In genomic region chr6:52024730-52025129, GRCm38 (mm10) we compare ENCODE assay signal across 26 mouse cellular contexts. TPM values are rescaled to one million over a fixed set of nuclear protein-coding genes. Genes with fewer than 3 reads are reported as not detected.
DNase-seq lines count a peak whose midpoint lies in the region; ATAC-seq and TF ChIP-seq lines count a peak whose summit lies in the region.
"Had no signal": no experiment of that assay in that cellular context is flagged by ENCODE, and none has a peak within 500 bp of the region (broad histone marks: within the 10 kb centered on the region; RNA-seq: fewer than 3 reads in every experiment).

No protein-coding gene starts in this region.

- no peak overlapping the region for H3K4me3 ChIP-seq in G1E (ENCODE audit: low read depth, low read length)
- H3K4me3 ChIP-seq: embryonic facial prominence, embryonic 12.5 days; embryonic facial prominence, embryonic 15.5 days; heart, adult 2 months; heart, embryonic 10.5 days; heart, embryonic 13.5 days had no signal

- H3K9me3 ChIP-seq in G1E (replicated peaks): no peaks in the 10 kb centered on the region
- H3K9me3 ChIP-seq: embryonic facial prominence, embryonic 12.5 days; embryonic facial prominence, embryonic 15.5 days; heart, embryonic 10.5 days had no signal

- no peak for TF ChIP-seq CTCF in G1E (IDR thresholded peaks at IDR 0.05; ENCODE audit: low read depth, low read length)

- peaks cover 2% of the 10 kb centered on the region for H3K4me1 ChIP-seq in G1E (ENCODE audit: insufficient read depth, low read depth, low read length)
- H3K4me1 ChIP-seq: embryonic facial prominence, embryonic 15.5 days had no signal

- DNase-seq in 416B (ENCODE audit: low read depth) (peak; percentile 81), G1E (ENCODE audit: low spot score) (no peak)
- no peak for DNase-seq in testis, postnatal 10 days (ENCODE audit: low spot score)
- no peak for DNase-seq in gastrocnemius, postnatal 25 days
- no peak for DNase-seq in B cell, adult 2 months
- DNase-seq: adrenal gland, postnatal 10 days; adrenal gland, postnatal 36 days; cerebellum, adult 18-20 months; cerebellum, adult 9-11 months; cerebellum, postnatal 25 days; forebrain, postnatal 0 days; gastrocnemius, postnatal 36 days; heart, adult 2 months; heart, postnatal 14 days; heart, postnatal 4 days had no signal

- H3K36me3 ChIP-seq in G1E (replicated peaks): no peaks in the 10 kb centered on the region
- H3K36me3 ChIP-seq: embryonic facial prominence, embryonic 12.5 days; embryonic facial prominence, embryonic 15.5 days; heart, embryonic 10.5 days; heart, embryonic 13.5 days had no signal

- ATAC-seq in G1E (ENCODE audit: extremely low read depth, insufficient number of reproducible peaks, low FRiP score, poor library complexity, severe bottlenecking): peak; percentile 60
- ATAC-seq in common myeloid progenitor, adult 5-6 weeks (replicated peaks; ENCODE audit: low read depth, poor library complexity, severe bottlenecking): peak; percentile 73
- ATAC-seq: forebrain, embryonic 14.5 days; forebrain, postnatal 0 days; hindbrain, postnatal 0 days; inflammation-experienced regulatory T-cells, adult 6 months; intestine, embryonic 16.5 days; Patski had no signal

- peaks cover 5% of the 10 kb centered on the region; the same call in 1 of the 2 replicates for H3K27me3 ChIP-seq in G1E (ENCODE audit: insufficient read depth, low read length)
- H3K27me3 ChIP-seq: CH12.LX; embryonic facial prominence, embryonic 12.5 days; embryonic facial prominence, embryonic 15.5 days; heart, embryonic 13.5 days; Patski had no signal

RNA-seq across cellular contexts. Expression of gene Skap2, which starts 12.4 kb away (rescaled TPM):
- 26.6 and 32.7 TPM in 2 replicates for total RNA-seq in G1E (2014; fragmentation: Nextera tagmentation)
- total RNA-seq in G1E (2017): 143 and 163 TPM in 2 replicates
- polyA plus RNA-seq in G1E (2012): 4.7 and 5.2 TPM in 2 replicates
- 127 and 171 TPM in 2 replicates for total RNA-seq in common myeloid progenitor, adult 5-6 weeks (2017)
- total RNA-seq in gastrocnemius, postnatal 25 days (2021): 1 to 10 TPM; 2.1 to 6.6 TPM
